ENCODE assay signal across 9 mouse cellular contexts in the genomic region with DNA sequence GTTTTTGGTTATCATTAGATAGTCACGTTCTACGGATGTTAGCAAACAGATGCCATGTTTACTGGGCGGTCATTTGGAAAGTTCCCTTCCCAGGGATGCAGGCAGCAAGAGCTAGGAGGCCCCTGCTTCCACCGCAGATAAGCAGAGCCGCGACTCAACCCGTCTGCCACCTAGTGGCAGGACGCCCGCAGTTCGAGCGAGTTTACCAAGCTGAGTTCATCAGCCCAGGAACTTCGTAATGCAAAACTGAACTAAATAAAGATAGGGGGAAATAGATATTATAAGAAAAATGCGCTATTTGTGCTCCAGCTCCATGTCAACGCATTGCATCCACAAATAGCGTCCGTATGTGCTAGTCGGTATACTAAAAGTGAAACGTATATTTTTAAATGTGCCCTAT. TPM values are rescaled to one million over a fixed set of nuclear protein-coding genes. Genes with fewer than 3 reads are reported as not detected.
DNase-seq lines count a peak whose midpoint lies in the region; ATAC-seq and TF ChIP-seq lines count a peak whose summit lies in the region.
"Had no signal": no experiment of that assay in that cellular context is flagged by ENCODE, and none has a peak within 500 bp of the region (broad histone marks: within the 10 kb centered on the region; RNA-seq: fewer than 3 reads in every experiment).

No protein-coding gene starts in this region.

- TF ChIP-seq POLR2A in lung, adult 2 months (IDR thresholded peaks at IDR 0.05; ENCODE audit: borderline replicate concordance, extremely low read depth, low read depth, low read length): no peak

- peak; percentile 53 for TF ChIP-seq CTCF in C2C12 (IDR thresholded peaks at IDR 0.05; ENCODE audit: control insufficient read depth, insufficient read depth, insufficient read length)
- peak; percentile 78 for TF ChIP-seq CTCF in lung, adult 2 months (IDR thresholded peaks at IDR 0.05; ENCODE audit: insufficient read depth, low read length)

- H3ac ChIP-seq in C2C12 (ENCODE audit: control insufficient read depth, insufficient read length, low read depth): no peak overlapping the region

- no peak overlapping the region for H3K4me2 ChIP-seq in embryonic facial prominence, embryonic 11.5 days (ENCODE audit: low read depth, low read length)

- no peaks in the 10 kb centered on the region for H3K9me3 ChIP-seq in embryonic facial prominence, embryonic 11.5 days (replicated peaks; ENCODE audit: control insufficient read depth, low read length)

- no peaks in the 10 kb centered on the region for H3K79me3 ChIP-seq in C2C12 (ENCODE audit: low read depth)

- H3K27ac ChIP-seq in embryonic facial prominence, embryonic 11.5 days (replicated peaks; ENCODE audit: low read depth, low read length): no peak overlapping the region

- no peak overlapping the region for H3K9ac ChIP-seq in embryonic facial prominence, embryonic 11.5 days (replicated peaks; ENCODE audit: low read length)

- no peaks in the 10 kb centered on the region for H3K36me3 ChIP-seq in C2C12 (ENCODE audit: control insufficient read depth, insufficient read depth)
- H3K36me3 ChIP-seq in embryonic facial prominence, embryonic 11.5 days (replicated peaks; ENCODE audit: control insufficient read depth, insufficient read depth, low read depth, low read length): no peaks in the 10 kb centered on the region

- ATAC-seq in embryonic facial prominence, embryonic 11.5 days (replicated peaks; ENCODE audit: insufficient number of reproducible peaks, low FRiP score, low TSS enrichment, low read depth): no peak
- peak; percentile 65 for ATAC-seq in neutrophil, adult 5-6 weeks (ENCODE audit: extremely low read depth, insufficient number of reproducible peaks, low FRiP score, poor library complexity, severe bottlenecking)

- peak; percentile 76 to 85 for DNase-seq in adrenal gland, postnatal 36 days
- peak; percentile 79 for DNase-seq in embryonic facial prominence, embryonic 11.5 days (ENCODE audit: low spot score)
- peak; percentile 51 to 65 for DNase-seq in heart, adult 9 months (ENCODE audit: low spot score in 2 of 2)
- peak; percentile 63 to 71 for DNase-seq in kidney, postnatal 25 days
- DNase-seq in lung, adult 2 months: peak; percentile 62
- DNase-seq in thymus, adult 18-20 months: peak; percentile 12 to 15

- no peaks in the 10 kb centered on the region for H3K4me1 ChIP-seq in embryonic facial prominence, embryonic 11.5 days (ENCODE audit: control insufficient read depth, insufficient read depth, low read length)
- H3K4me1 ChIP-seq in lung, adult 2 months (ENCODE audit: control insufficient read depth, insufficient read depth, low read length): no peaks in the 10 kb centered on the region

- no peaks in the 10 kb centered on the region for H3K27me3 ChIP-seq in C2C12 (ENCODE audit: control insufficient read depth, insufficient read depth, insufficient read length)
- no peaks in the 10 kb centered on the region for H3K27me3 ChIP-seq in embryonic facial prominence, embryonic 11.5 days (ENCODE audit: control insufficient read depth, insufficient read depth, low read length)

- no peak overlapping the region for H3K4me3 ChIP-seq in C2C12 (ENCODE audit: insufficient read depth, poor library complexity, severe bottlenecking)
- no peak overlapping the region for H3K4me3 ChIP-seq in embryonic facial prominence, embryonic 11.5 days (ENCODE audit: low read depth, low read length)
- H3K4me3 ChIP-seq in lung, adult 2 months (replicated peaks; ENCODE audit: extremely low read depth, low read depth, low read length): no peak overlapping the region
- H3K4me3 ChIP-seq: erythroblast, embryonic 14.5 days had no signal

- 22% methylated on average over 18 of the region's 18 CpGs for WGBS in embryonic facial prominence, embryonic 11.5 days
- 12% methylated on average over 18 of the region's 18 CpGs for WGBS in lung, adult 2 months

- no peaks in the 10 kb centered on the region for H3K79me2 ChIP-seq in C2C12 (ENCODE audit: control insufficient read depth, insufficient read depth)

TF ChIP-seq in C2C12, 6 proteins besides CTCF, POLR2A, EP300 and RAD21:
- TF ChIP-seq MYOD1 (IDR thresholded peaks at IDR 0.05; ENCODE audit: control insufficient read depth, insufficient read length, low read depth) (no peak), CEBPB (IDR thresholded peaks at IDR 0.05; ENCODE audit: low read depth) (no peak), FOSL1 (IDR thresholded peaks at IDR 0.05; ENCODE audit: insufficient read depth, low read length, poor library complexity, severe bottlenecking) (no peak), MAX (IDR thresholded peaks at IDR 0.05) (no peak), MYOG (IDR thresholded peaks at IDR 0.05; ENCODE audit: control insufficient read depth, extremely low read depth, insufficient read length) (no peak), USF1 (IDR thresholded peaks at IDR 0.05; ENCODE audit: low read depth) (no peak)

RNA-seq across cellular contexts. Expression of a gene that starts 37.5 kb away (rescaled TPM):
- not detected for polyA plus RNA-seq in C2C12 (2012; fragmentation: generic; extraction: Trizol)
- 1 to 10 TPM in 1 of 2 experiments, under 1 TPM in 1; 0.82 to 1.7 TPM for total RNA-seq in adrenal gland, postnatal 36 days (2021)
- polyA plus RNA-seq in embryonic facial prominence, embryonic 11.5 days (2014; fragmentation: Nextera tagmentation; extraction: Ambion mirVana): 0.22 TPM in 2 replicates
- 3.1 and 7.1 TPM in 2 replicates for polyA plus RNA-seq in lung, adult 2 months (2012; rRNA removed)
- total RNA-seq in neutrophil, adult 5-6 weeks (2017): 7,111 and 7,665 TPM in 2 replicates
- polyA plus RNA-seq: erythroblast, embryonic 14.5 days had no signal

Comparison
In these comparisons a context has a peak if more than half of its experiments do, and no peak if none do; other contexts are left out.
1. DNase-seq: peak in every context shown above with its lines; median percentile 80 in adrenal gland, postnatal 36 days; 79 in embryonic facial prominence, embryonic 11.5 days; 67 in kidney, postnatal 25 days; 62 in lung, adult 2 months; 58 in heart, adult 9 months; 14 in thymus, adult 18-20 months.